Mouse (Mus musculus) neural tube, embryonic 12.5 days (tissue): Measurements from ENCODE around the gene Mmab. TPM values are rescaled to one million over a fixed set of nuclear protein-coding genes. Genes with fewer than 3 reads are reported as not detected.

Experiments
- ATAC-seq: fragments of 200-750 bp; cut with Nextera tagmentation; 2 replicates; pipeline ENCODE4 v1.8.0; 2017; ENCODE audit warnings: low read depth, mild to moderate bottlenecking, moderate TSS enrichment, moderate library complexity; ENCODE audit not compliant: low FRiP score
- H3K27ac ChIP-seq: fragments of 300-500 bp; sonication (generic); 2 replicates; pipeline ENCODE4 v1.5.1; 2016
- H3K27me3 ChIP-seq: fragments of 300-500 bp; sonication (generic); replicated peaks from 2 replicates; pipeline ENCODE4 v1.6.1; 2016; ENCODE audit warnings: mild to moderate bottlenecking
- H3K36me3 ChIP-seq: fragments of 300-500 bp; sonication (generic); 2 replicates; pipeline ENCODE4 v1.6.1; 2016; ENCODE audit warnings: mild to moderate bottlenecking
- H3K4me1 ChIP-seq: fragments of 300-500 bp; sonication (generic); 2 replicates; pipeline ENCODE4 v1.6.1; 2016
- H3K4me2 ChIP-seq: fragments of 300-500 bp; sonication (generic); replicated peaks from 2 replicates; pipeline ENCODE4 v1.6.1; 2016; ENCODE audit warnings: mild to moderate bottlenecking
- H3K4me3 ChIP-seq: fragments of 300-500 bp; sonication (generic); 2 replicates; pipeline ENCODE4 v1.5.1; 2016
- H3K9ac ChIP-seq: fragments of 300-500 bp; sonication (generic); 2 replicates; pipeline ENCODE4 v1.6.1; 2016; ENCODE audit warnings: mild to moderate bottlenecking
- H3K9me3 ChIP-seq: fragments of 300-500 bp; sonication (generic); 2 replicates; pipeline ENCODE4 v1.6.1; 2016; ENCODE audit warnings: mild to moderate bottlenecking
- WGBS: fragments of 180-500 bp; shearing (Covaris S2); methylation state at CpG from one replicate; pipeline ENCODE4 v1.1.7; 2016; 5-methylcytosine and 5-hydroxymethylcytosine counted together
- polyA plus RNA-seq: library from polyadenylated mRNA; unstranded; fragments of >200 nt; fragmentation: Nextera tagmentation; extraction: Ambion mirVana; gene quantifications from 2 replicates; pipeline ENCODE4 v1.2.1, GENCODE M21; 2016

The Mmab gene
- polyA plus RNA-seq, 1 experiment from 2014 or later: 27.3 TPM

- Histone ChIP-seq H3K27ac (no peak overlapping the region), H3K4me1 (peaks cover 46% of the 10 kb centered on the region), H3K27me3 (no peaks in the 10 kb centered on the region), H3K4me3 (no peak overlapping the region), H3K9ac (no peak overlapping the region), H3K4me2 (no peak overlapping the region), H3K36me3 (no peaks in the 10 kb centered on the region), H3K9me3 (no peaks in the 10 kb centered on the region)
- ATAC-seq: no peak
- WGBS: 77% methylated on average over 2 of the region's 2 CpGs
Observed at GRCm38 (mm10) chr5:114464561-114464960, 20.7 kb upstream of the Mmab start.

GRCm38 (mm10) chr5:114462067-114463040 is 18.5 kb upstream of the Mmab start:
- H3K4me1 ChIP-seq: peaks cover 38% of the 10 kb centered on the region
- H3K9me3 ChIP-seq: no peaks in the 10 kb centered on the region
- no peak overlapping the region for H3K9ac ChIP-seq
- no peak overlapping the region for H3K4me2 ChIP-seq
- no peak overlapping the region for H3K4me3 ChIP-seq
- no peak for ATAC-seq
- no peaks in the 10 kb centered on the region for H3K27me3 ChIP-seq
- 81% methylated on average over 24 of the region's 24 CpGs for WGBS
- no peaks in the 10 kb centered on the region for H3K36me3 ChIP-seq
- no peak overlapping the region for H3K27ac ChIP-seq

- peaks cover 28% of the 10 kb centered on the region for H3K4me1 ChIP-seq
- ATAC-seq: peak; percentile 23; the same call in 1 of the 2 replicates
- no peak overlapping the region for H3K9ac ChIP-seq
- H3K4me2 ChIP-seq: no peak overlapping the region
- no peak overlapping the region for H3K27ac ChIP-seq
- 3% methylated on average over 7 of the region's 7 CpGs for WGBS
- H3K27me3 ChIP-seq: no peaks in the 10 kb centered on the region
- H3K4me3 ChIP-seq: no peak overlapping the region
- H3K9me3 ChIP-seq: no peaks in the 10 kb centered on the region
- H3K36me3 ChIP-seq: 0 out of 2 replicates have a peak, but pooled peaks cover 3% of the 10 kb centered on the region
Observed at GRCm38 (mm10) chr5:114461238-114461637, 17.4 kb upstream of the Mmab start.

- Histone ChIP-seq H3K4me1 (peaks cover 11% of the 10 kb centered on the region; the same call in 1 of the 2 replicates), H3K9me3 (no peaks in the 10 kb centered on the region), H3K27me3 (no peaks in the 10 kb centered on the region), H3K4me3 (no peak overlapping the region), H3K27ac (no peak overlapping the region), H3K36me3 (peaks cover 28% of the 10 kb centered on the region), H3K4me2 (no peak overlapping the region), H3K9ac (no peak overlapping the region)
- 83% methylated on average over 16 of the region's 16 CpGs for WGBS
- ATAC-seq: no peak
Observed at GRCm38 (mm10) chr5:114456995-114457605, 13.2 kb upstream of the Mmab start.

- Histone ChIP-seq H3K4me2 (no peak overlapping the region), H3K9ac (no peak overlapping the region), H3K4me1 (peaks cover 3% of the 10 kb centered on the region; the same call in 1 of the 2 replicates), H3K27ac (no peak overlapping the region), H3K27me3 (no peaks in the 10 kb centered on the region), H3K9me3 (no peaks in the 10 kb centered on the region), H3K36me3 (peaks cover 36% of the 10 kb centered on the region), H3K4me3 (no peak overlapping the region)
- WGBS: 71% methylated on average over 9 of the region's 9 CpGs
- no peak for ATAC-seq
Observed at GRCm38 (mm10) chr5:114456287-114456686, 12.4 kb upstream of the Mmab start.

GRCm38 (mm10) chr5:114449011-114449410 is 5.2 kb upstream of the Mmab start:
- Histone ChIP-seq H3K9me3 (no peaks in the 10 kb centered on the region), H3K27me3 (no peaks in the 10 kb centered on the region), H3K36me3 (peaks cover 67% of the 10 kb centered on the region), H3K9ac (no peak overlapping the region), H3K4me3 (no peak overlapping the region), H3K4me2 (no peak overlapping the region), H3K27ac (no peak overlapping the region), H3K4me1 (peaks cover 10% of the 10 kb centered on the region)
- WGBS: 87% methylated on average over 4 of the region's 4 CpGs
- no peak for ATAC-seq

- H3K9ac ChIP-seq: peak overlapping the region; percentile 67
- peak; percentile 53 for ATAC-seq
- peaks cover 25% of the 10 kb centered on the region for H3K36me3 ChIP-seq
- peak overlapping the region; percentile 73 for H3K4me3 ChIP-seq
- H3K4me2 ChIP-seq: peak overlapping the region; percentile 77
- H3K27me3 ChIP-seq: no peaks in the 10 kb centered on the region
- no peak overlapping the region for H3K27ac ChIP-seq
- no peaks in the 10 kb centered on the region for H3K9me3 ChIP-seq
- H3K4me1 ChIP-seq: peaks cover 10% of the 10 kb centered on the region
- WGBS: under 1% methylated on average over 21 of the region's 21 CpGs
Observed at GRCm38 (mm10) chr5:114444368-114444692, 470 bp upstream of the Mmab start.

GRCm38 (mm10) chr5:114435588-114435987 is 8.3 kb downstream of the Mmab start:
- H3K9ac ChIP-seq: no peak overlapping the region
- 92% methylated on average over 14 of the region's 14 CpGs for WGBS
- no peak overlapping the region for H3K27ac ChIP-seq
- peaks cover 9% of the 10 kb centered on the region for H3K4me1 ChIP-seq
- no peaks in the 10 kb centered on the region for H3K9me3 ChIP-seq
- H3K27me3 ChIP-seq: no peaks in the 10 kb centered on the region
- no peak overlapping the region for H3K4me3 ChIP-seq
- no peak for ATAC-seq
- H3K36me3 ChIP-seq: peaks cover 21% of the 10 kb centered on the region
- H3K4me2 ChIP-seq: no peak overlapping the region

- ATAC-seq: no peak
- no peak overlapping the region for H3K9ac ChIP-seq
- peaks cover 10% of the 10 kb centered on the region for H3K4me1 ChIP-seq
- no peak overlapping the region for H3K27ac ChIP-seq
- no peak overlapping the region for H3K4me3 ChIP-seq
- H3K27me3 ChIP-seq: no peaks in the 10 kb centered on the region
- H3K4me2 ChIP-seq: no peak overlapping the region
- WGBS: 94% methylated on average over 8 of the region's 8 CpGs
- peaks cover 21% of the 10 kb centered on the region for H3K36me3 ChIP-seq
- no peaks in the 10 kb centered on the region for H3K9me3 ChIP-seq
Observed at GRCm38 (mm10) chr5:114434359-114434758, 9.5 kb downstream of the Mmab start.

- Histone ChIP-seq H3K4me1 (peaks cover 19% of the 10 kb centered on the region), H3K27me3 (no peaks in the 10 kb centered on the region; the same call in 1 of the 2 replicates), H3K9ac (no peak overlapping the region), H3K4me2 (no peak overlapping the region), H3K27ac (no peak overlapping the region), H3K36me3 (no peaks in the 10 kb centered on the region; the same call in 1 of the 2 replicates), H3K4me3 (no peak overlapping the region), H3K9me3 (no peaks in the 10 kb centered on the region)
- ATAC-seq: no peak
- 84% methylated on average over 7 of the region's 7 CpGs for WGBS
Observed at GRCm38 (mm10) chr5:114429781-114430180, 14.1 kb downstream of the Mmab start.

GRCm38 (mm10) chr5:114428621-114429020 is 15.2 kb downstream of the Mmab start:
- peaks cover 24% of the 10 kb centered on the region for H3K4me1 ChIP-seq
- no peaks in the 10 kb centered on the region for H3K36me3 ChIP-seq
- 50% methylated on average over 18 of the region's 18 CpGs for WGBS
- H3K9ac ChIP-seq: no peak overlapping the region
- no peak overlapping the region for H3K4me3 ChIP-seq
- no peak overlapping the region for H3K4me2 ChIP-seq
- H3K27me3 ChIP-seq: no peaks in the 10 kb centered on the region; the same call in 1 of the 2 replicates
- no peak overlapping the region for H3K27ac ChIP-seq
- no peak for ATAC-seq
- no peaks in the 10 kb centered on the region for H3K9me3 ChIP-seq

- ATAC-seq: no peak
- H3K9ac ChIP-seq: no peak overlapping the region
- no peak overlapping the region for H3K4me3 ChIP-seq
- peaks cover 28% of the 10 kb centered on the region for H3K4me1 ChIP-seq
- H3K9me3 ChIP-seq: no peaks in the 10 kb centered on the region
- WGBS: 82% methylated on average over 6 of the region's 6 CpGs
- H3K4me2 ChIP-seq: no peak overlapping the region
- no peaks in the 10 kb centered on the region; the same call in 1 of the 2 replicates for H3K27me3 ChIP-seq
- no peak overlapping the region for H3K27ac ChIP-seq
- no peaks in the 10 kb centered on the region for H3K36me3 ChIP-seq
Observed at GRCm38 (mm10) chr5:114426732-114427131, 17.1 kb downstream of the Mmab start.
